Mouse (Mus musculus): ENCODE results near the gene Zfr2.
A peak's percentile ranks its signal among the peaks of the same experiment; 100 is the strongest.

The Zfr2 gene

GRCm38 (mm10) chr10:81249442-81249841 is 16.5 kb downstream of the Zfr2 start:
- DNase-seq = no peak

- peak; percentile 74 for DNase-seq
These were observed 19.8 kb downstream of the Zfr2 start, which contains the start of gene Matk for GRCm38 (mm10) chr10:81252424-81253419. Matk (plus strand) TSS chr10:81252935.

DNA sequence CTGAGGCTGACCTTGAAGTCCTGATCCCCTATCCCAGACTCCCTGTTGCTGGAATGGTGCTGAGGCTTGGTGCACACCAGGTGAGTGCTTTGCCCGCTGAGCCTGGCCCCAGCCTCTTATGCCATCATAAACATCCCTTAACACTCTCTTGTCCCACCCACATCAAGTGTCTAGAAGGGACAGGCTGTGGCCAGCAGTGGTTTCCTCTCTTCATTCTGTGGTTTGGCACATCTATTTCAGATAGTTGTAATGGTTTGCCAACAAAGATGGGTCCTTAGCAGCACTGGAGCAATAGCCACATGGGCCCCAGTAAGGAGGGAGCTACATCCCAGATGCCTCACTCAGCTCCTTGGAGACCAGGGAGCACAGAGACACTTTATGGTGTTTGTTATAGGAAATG is 21.9 kb downstream of the Zfr2 start:
- no peak for DNase-seq

DNA sequence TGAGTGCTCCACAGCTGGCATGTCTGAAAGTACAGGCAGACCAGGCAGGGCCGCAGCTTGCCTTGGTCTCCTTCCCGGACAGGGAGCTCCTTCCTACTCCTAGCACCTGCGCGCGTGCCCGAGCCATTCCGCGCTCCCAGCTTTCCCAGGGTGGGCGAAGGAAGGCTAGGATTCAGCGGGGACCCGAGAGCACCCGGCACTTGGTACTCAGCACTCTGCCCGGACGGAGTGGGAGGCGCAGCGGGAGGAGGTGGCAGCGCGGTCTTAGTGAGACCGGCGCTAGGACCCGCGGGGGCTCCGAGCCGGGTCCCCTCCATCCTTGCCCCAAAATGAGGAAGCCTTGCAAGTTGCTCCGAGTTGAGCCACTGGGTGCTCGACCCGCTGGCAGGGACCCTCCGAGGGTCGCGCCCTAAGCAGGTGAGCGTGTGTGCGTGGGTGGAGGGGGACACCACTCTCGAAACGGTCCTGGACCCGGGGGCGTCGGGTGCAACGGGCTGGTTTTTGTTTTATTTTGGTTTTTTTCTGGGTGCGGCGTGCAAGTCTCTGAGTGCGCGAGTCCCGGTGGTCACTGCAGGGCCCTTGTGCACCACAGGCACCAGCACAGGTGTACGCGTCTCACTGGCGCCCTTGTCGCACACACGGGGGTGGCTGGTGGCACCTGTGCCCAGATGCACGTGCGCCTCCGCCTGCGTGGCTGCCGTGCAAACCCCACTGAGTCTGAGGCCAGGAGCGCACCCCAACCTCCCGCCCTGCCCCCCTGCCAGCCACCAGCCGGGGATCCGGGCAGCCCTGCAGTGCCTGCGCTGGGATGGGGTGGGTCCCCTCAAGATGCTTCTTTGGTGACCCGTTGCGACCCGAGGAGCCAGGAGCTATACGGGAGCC is 24.4 kb downstream of the Zfr2 start:
- DNase-seq = peak; percentile 75

GRCm38 (mm10) chr10:81259225-81259884 is 26.4 kb downstream of the Zfr2 start:
- no peak for DNase-seq

GRCm38 (mm10) chr10:81261025-81261424 is 28.1 kb downstream of the Zfr2 start:
- no peak for DNase-seq

DNA sequence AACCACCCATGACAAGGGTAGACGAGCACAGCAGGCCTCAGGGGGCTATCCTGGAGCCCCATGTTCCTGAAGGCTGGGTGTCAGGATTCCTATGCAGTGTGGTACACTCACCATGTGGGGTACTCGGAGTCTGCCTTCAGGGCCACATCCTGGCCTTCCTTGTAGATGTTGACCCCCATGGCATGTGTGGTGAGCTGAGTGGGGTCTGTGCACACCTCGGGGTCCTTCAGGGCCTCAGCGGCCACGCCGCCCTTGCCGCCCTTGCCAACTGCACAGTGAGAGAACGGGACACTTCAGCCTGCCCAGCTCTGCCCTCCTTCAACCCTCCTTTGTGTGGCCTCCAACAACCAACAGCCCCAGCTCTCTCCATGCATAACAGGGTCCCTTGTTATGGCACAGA is 32.6 kb downstream of the Zfr2 start:
- DNase-seq = no peak

- DNase-seq = peak; percentile 99
These were observed 33.5 kb downstream of the Zfr2 start, which contains the start of the genes Mrpl54 and Apba3 for GRCm38 (mm10) chr10:81266211-81267105. Mrpl54 (minus strand) TSS chr10:81266934. Apba3 (plus strand) TSS chr10:81266960.

DNA sequence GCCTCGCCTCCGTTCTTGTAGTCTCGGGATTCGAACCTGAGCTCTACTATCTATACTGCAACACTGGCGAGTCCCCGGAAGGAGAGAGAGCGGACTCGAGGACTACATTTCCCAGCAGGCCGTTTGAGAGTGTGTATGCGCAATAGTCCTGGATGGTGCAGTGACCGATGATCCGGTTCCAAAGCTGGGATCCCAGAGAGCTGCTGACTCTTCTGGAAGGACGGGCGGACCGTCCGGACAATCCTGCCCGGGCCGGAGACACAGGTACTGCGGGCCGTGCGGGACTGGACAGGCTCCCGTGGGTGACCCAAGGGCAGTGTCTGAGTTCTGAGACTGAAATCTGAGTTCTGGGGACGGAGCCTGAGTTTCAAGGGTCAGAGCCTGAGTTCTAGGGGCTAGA is 35.1 kb downstream of the Zfr2 start:
- DNase-seq = peak; percentile 73

- no peak for DNase-seq
These were observed 35.9 kb downstream of the Zfr2 start for GRCm38 (mm10) chr10:81268643-81269412.

GRCm38 (mm10) chr10:81272356-81272755 is 39.4 kb downstream of the Zfr2 start:
- DNase-seq = no peak

DNA sequence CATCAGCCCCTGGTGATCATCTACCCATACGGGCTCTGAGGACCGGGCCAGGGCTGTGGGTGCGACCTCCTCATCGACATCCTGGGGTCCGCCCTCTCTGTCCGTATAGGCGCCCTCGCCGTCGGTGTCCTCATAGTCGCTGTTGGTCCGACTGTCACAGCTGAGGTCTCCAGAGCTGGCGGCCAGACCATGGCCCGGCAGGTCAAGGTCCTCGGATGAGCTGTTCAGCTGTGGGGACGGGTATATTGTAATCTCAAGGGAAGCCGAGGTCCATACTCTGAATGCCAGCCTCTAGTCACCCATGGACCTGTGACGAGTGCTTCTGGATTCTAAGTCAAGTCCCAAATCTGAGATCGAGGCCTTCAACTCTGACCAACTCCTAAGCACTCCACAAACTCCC is 40.9 kb downstream of the Zfr2 start:
- no peak for DNase-seq

DNA sequence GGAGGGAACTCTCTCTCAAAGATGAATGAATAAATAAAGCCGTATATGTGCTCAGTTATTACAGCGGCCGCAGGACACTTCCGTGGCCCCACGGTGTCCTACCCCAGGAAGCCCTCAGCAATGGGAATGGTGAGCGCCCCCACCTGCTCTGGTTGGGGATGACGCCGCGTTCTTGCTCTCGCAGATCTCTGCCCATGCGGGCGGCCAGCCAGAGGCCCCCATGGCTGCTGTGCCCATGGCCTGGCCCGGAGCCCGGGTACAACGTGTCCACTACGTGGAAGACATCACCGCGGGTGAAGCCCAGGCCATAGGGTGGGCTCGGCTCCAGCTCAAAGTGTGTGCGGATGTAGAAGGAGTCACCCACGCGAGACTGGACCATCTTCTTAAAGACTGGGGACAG is 44.7 kb downstream of the Zfr2 start:
- peak; percentile 38 for DNase-seq

DNA sequence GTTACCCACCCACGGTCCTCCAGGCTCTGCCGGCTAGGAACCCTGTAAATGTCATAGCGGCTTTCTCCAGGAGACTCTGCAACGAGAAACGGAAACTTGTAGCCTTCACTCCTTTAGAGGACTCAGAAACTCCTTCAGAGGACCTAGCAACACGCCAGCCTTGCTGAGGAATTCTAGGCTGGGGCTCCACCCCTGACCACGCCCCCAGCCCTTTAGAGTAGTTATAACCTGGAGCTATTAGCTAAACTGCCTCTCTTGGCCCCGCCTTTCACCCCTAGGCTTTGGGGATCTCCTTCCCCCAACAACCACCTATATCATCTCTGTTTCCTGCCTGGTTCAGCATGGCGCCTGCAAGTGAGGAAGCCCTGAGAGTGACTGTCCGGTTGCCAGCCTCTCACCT is 46.5 kb downstream of the Zfr2 start:
- peak; percentile 40 for DNase-seq

GRCm38 (mm10) chr10:81284189-81284588 is 51.2 kb downstream of the Zfr2 start:
- no peak for DNase-seq

DNA sequence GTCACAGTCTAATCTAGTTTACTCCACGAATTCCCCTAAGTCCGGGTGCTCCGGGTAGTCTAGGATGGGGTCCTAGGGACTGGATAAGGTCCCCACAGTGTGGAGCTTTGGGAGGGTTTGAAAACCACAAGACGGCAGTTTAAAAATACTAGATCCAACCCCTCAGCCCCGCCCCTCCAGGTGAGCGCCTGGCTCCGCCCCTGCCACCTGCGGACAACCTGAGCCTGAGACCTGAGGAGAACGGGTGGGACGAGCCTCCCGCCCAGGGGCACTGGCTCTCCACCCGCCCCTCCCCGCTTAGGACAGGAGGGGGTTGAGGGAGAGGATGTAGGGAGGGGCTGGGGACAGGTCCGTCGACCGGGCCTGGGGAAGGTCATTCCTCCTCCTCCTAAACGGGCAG is 51.8 kb downstream of the Zfr2 start:
- DNase-seq = peak; percentile 61

- peak; percentile 97 for DNase-seq
These were observed 52.9 kb downstream of the Zfr2 start for GRCm38 (mm10) chr10:81285694-81286450.

GRCm38 (mm10) chr10:81286586-81286985 is 53.6 kb downstream of the Zfr2 start:
- DNase-seq = peak; percentile 56

DNA sequence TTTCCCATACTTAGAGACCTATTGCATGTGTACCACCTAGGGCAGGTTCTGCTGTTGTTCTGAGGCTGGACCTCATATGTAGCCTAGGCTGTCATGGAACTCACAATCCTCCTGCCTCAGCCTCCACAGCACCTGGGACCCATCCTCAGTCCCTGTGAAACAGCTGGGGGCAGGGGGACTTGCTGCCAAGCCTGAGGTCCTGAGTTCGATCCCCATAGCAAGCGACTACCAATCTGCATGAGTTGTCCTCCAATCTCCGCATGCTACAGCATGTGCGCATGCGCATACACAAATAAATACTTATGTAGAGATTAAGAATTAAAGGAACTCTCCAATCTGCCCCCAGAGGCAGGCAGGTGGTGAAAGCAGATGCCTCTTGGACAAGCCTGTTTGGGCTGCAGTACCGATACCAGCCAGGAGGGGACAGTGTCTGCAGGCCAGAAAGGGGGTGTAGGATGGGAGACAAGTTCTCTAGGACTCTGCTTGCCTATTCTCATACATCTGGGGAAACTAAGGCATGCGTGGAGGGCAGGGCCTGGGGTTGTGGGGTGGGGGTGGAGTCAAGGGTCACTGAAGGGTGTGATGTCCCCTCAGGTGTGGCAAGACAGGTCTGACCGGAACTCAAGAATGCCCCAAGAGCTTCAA is 54.7 kb downstream of the Zfr2 start:
- peak; percentile 90 for DNase-seq

- DNase-seq = peak; percentile 86
These were observed 55.6 kb downstream of the Zfr2 start for GRCm38 (mm10) chr10:81288601-81289000.

Measured in thymus, postnatal 4 days (tissue).